Mouse (Mus musculus) left cerebral cortex, adult 8-10 months (tissue): ENCODE measurements around the gene Ttll12. TPM values are rescaled to one million over a fixed set of nuclear protein-coding genes. Genes with fewer than 3 reads are reported as not detected.

ENCODE experiments used
- DNase-seq, 2 experiments: peaks; one replicate each; pipeline ENCODE4 v3.0.0; 2022; ENCODE audit warnings: low spot score in 2 of 2
- total RNA-seq, 4 experiments: library from RNA; stranded (reverse); gene quantifications; 2 replicates each; pipeline ENCODE4 v1.2.4; 2022

Ttll12 gene
- total RNA-seq, 4 experiments from 2014 or later = 9.3 to 10.6 (median 10.0) TPM

GRCm38 (mm10) chr15:83527747-83528146 is 67.2 kb downstream of the Ttll12 start:
- DNase-seq = no peak

DNA sequence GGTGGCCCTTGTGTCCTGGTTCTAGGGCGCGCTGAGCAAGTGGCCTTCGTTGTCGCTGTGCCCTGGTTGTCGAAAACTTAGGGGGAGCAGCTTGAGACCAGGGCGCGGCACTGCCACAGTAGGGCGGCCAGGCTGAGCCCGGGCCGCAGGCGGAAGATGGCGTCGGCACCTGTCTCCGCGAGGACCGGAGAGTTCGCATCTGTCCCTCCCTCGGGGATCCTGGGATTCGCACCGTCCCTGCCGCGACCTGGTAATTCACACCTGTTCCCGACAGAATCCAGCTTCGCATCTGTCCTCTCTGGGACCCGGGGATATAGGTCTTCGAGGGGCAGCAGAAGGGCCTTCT is 67.9 kb downstream of the Ttll12 start:
- DNase-seq = no peak

DNA sequence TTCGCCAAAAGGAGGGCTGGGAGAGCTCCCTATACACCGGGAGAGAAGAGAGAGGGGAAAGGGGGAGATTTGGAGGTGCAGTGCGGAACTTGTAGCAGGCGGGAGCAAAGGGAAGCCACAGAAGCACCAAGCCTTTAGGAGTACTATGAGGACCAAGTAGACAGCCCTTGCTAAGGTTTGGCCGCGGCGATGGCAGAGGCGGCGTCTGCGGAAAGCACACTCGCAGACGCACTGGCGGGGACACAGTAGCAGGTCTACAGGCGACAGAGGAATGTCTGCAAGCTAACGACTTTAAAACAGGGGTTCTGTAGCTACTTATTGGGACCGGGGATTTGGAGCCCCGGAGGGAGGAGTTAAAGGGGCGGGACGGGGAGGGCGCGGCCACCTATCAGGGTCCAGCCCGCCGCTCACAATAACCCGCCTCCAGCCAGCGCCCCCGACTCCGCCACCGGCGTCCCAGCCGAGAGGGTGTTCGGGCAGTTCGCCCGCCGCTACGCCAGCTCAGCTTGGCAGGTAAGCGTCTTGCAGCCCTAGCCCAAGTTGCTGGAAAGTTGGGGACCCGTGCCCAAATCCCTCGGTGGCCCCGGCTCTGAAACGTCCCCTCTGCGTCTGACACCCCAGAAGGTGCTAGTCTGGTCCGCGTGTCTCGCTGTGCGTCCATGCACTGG is 68.4 kb downstream of the Ttll12 start, which contains the start of gene Bik:
Bik (plus strand) TSS at position 439 of the 668 bp plus-strand sequence.
- DNase-seq = no peak

Other genes starting within 250 kb of the Ttll12 start
- 10 to 100 TPM; 21.8 to 28.5 (median 23.8) TPM for gene Arfgap3, start 244.9 kb downstream of the Ttll12 start, total RNA-seq
- gene Pacsin2, start 130.6 kb downstream of the Ttll12 start, total RNA-seq = 100 to 1,000 TPM in 2 of 4 experiments, 10 to 100 TPM in 2; 86.2 to 103 (median 98.5) TPM
- gene Ttll1, start 84.3 kb downstream of the Ttll12 start, total RNA-seq = 10 to 100 TPM; 48.1 to 53.0 (median 49.1) TPM
- under 1 TPM in 3 of 4 experiments, not detected in 1; 0.40 to 0.70 (median 0.54) TPM for gene Bik, start 68.3 kb downstream of the Ttll12 start, total RNA-seq
- 10 to 100 TPM in 3 of 4 experiments, 1 to 10 TPM in 1; 8.7 to 12.8 (median 10.5) TPM for gene Tspo, start 31.6 kb downstream of the Ttll12 start, total RNA-seq
- 10 to 100 TPM; 21.5 to 30.0 (median 28.1) TPM for gene Mcat, start 31.4 kb downstream of the Ttll12 start, total RNA-seq
- gene Scube1, start 129.9 kb upstream of the Ttll12 start, total RNA-seq = 10 to 100 TPM; 44.7 to 51.8 (median 45.4) TPM
- gene Mpped1, start 184.3 kb upstream of the Ttll12 start, total RNA-seq = 100 to 1,000 TPM; 172 to 194 (median 178) TPM